Mouse (Mus musculus): ENCODE data around the gene Tbxas1. TPM values are rescaled to one million over a fixed set of nuclear protein-coding genes. Genes with fewer than 3 reads are reported as not detected.

Tbxas1 gene
- total RNA-seq, 2 experiments from 2014 or later = 3.0 to 3.3 TPM

- DNase-seq (ENCODE audit: low spot score in 2 of 2) = no peak
- intact Hi-C loops (cut with DNase I) = no loop called here
Measured at GRCm38 (mm10) chr6:38974162-38974525, 98.9 kb downstream of the Tbxas1 start.

- no peak for DNase-seq (ENCODE audit: low spot score in 2 of 2)
- intact Hi-C loops (cut with DNase I) = no loop called here
Measured at GRCm38 (mm10) chr6:38974536-38975268, 99.5 kb downstream of the Tbxas1 start.

- intact Hi-C loops (cut with DNase I) = no loop called here
- DNase-seq (ENCODE audit: low spot score in 2 of 2) = no peak
Measured at GRCm38 (mm10) chr6:38975866-38976265, 100.7 kb downstream of the Tbxas1 start.

GRCm38 (mm10) chr6:38976355-38976754 is 101.2 kb downstream of the Tbxas1 start:
- intact Hi-C loops (cut with DNase I) = no loop called here
- DNase-seq (ENCODE audit: low spot score in 2 of 2) = no peak

GRCm38 (mm10) chr6:38980921-38981715 is 105.9 kb downstream of the Tbxas1 start:
- no peak for DNase-seq (ENCODE audit: low spot score in 2 of 2)
- intact Hi-C loops (cut with DNase I) = no loop called here

GRCm38 (mm10) chr6:38982071-38982470 is 106.9 kb downstream of the Tbxas1 start:
- intact Hi-C loops (cut with DNase I) = no loop called here
- no peak for DNase-seq (ENCODE audit: low spot score in 2 of 2)

- intact Hi-C loops (cut with DNase I) = no loop called here
Measured at GRCm38 (mm10) chr6:38982656-38983055, 107.5 kb downstream of the Tbxas1 start.

GRCm38 (mm10) chr6:38983060-38983459 is 107.9 kb downstream of the Tbxas1 start:
- intact Hi-C loops (cut with DNase I) = no loop called here
- peak; percentile 7 to 46 for DNase-seq (ENCODE audit: low spot score in 2 of 2)

More at GRCm38 (mm10) chr6:38982656-38983055, 107.5 kb downstream of the Tbxas1 start:
- no peak for DNase-seq (ENCODE audit: low spot score in 2 of 2)

- intact Hi-C loops (cut with DNase I) = no loop called here
- DNase-seq (ENCODE audit: low spot score in 2 of 2) = no peak
Measured at GRCm38 (mm10) chr6:38984626-38985025, 109.4 kb downstream of the Tbxas1 start.

GRCm38 (mm10) chr6:38986641-38987040 is 111.4 kb downstream of the Tbxas1 start:
- peak in 1 of 2 experiments; percentile 14 for DNase-seq (ENCODE audit: low spot score in 2 of 2)
- intact Hi-C loops (cut with DNase I) = no loop called here

- DNase-seq (ENCODE audit: low spot score in 2 of 2) = no peak
- intact Hi-C loops (cut with DNase I) = no loop called here
Measured at GRCm38 (mm10) chr6:38992016-38992415, 116.8 kb downstream of the Tbxas1 start.

- intact Hi-C loops (cut with DNase I) = no loop called here
- DNase-seq (ENCODE audit: low spot score in 2 of 2) = no peak
Measured at GRCm38 (mm10) chr6:38995774-38996173, 120.6 kb downstream of the Tbxas1 start.

- intact Hi-C loops (cut with DNase I) = no loop called here
- no peak for DNase-seq (ENCODE audit: low spot score in 2 of 2)
Measured at GRCm38 (mm10) chr6:38997838-38998237, 122.6 kb downstream of the Tbxas1 start.

GRCm38 (mm10) chr6:39003126-39003525 is 127.9 kb downstream of the Tbxas1 start:
- no peak for DNase-seq (ENCODE audit: low spot score in 2 of 2)
- intact Hi-C loops (cut with DNase I) = no loop called here

GRCm38 (mm10) chr6:39004003-39004473 is 128.8 kb downstream of the Tbxas1 start:
- DNase-seq (ENCODE audit: low spot score in 2 of 2) = no peak
- intact Hi-C loops (cut with DNase I) = no loop called here

- DNase-seq (ENCODE audit: low spot score in 2 of 2) = no peak
- intact Hi-C loops (cut with DNase I) = no loop called here
Measured at GRCm38 (mm10) chr6:39005267-39005944, 130.2 kb downstream of the Tbxas1 start.

- peak; percentile 58 to 72 for DNase-seq (ENCODE audit: low spot score in 2 of 2)
- intact Hi-C loops (cut with DNase I) = no loop called here
Measured at GRCm38 (mm10) chr6:39005945-39006572, 130.9 kb downstream of the Tbxas1 start.

- intact Hi-C loops (cut with DNase I) = no loop called here
- no peak for DNase-seq (ENCODE audit: low spot score in 2 of 2)
Measured at GRCm38 (mm10) chr6:39007223-39007622, 132.0 kb downstream of the Tbxas1 start.

- intact Hi-C loops (cut with DNase I) = no loop called here
- no peak for DNase-seq (ENCODE audit: low spot score in 2 of 2)
Measured at GRCm38 (mm10) chr6:39008116-39008515, 132.9 kb downstream of the Tbxas1 start.
